Mouse (Mus musculus): ENCODE measurements around the gene Asmt.

The Asmt gene

DNA sequence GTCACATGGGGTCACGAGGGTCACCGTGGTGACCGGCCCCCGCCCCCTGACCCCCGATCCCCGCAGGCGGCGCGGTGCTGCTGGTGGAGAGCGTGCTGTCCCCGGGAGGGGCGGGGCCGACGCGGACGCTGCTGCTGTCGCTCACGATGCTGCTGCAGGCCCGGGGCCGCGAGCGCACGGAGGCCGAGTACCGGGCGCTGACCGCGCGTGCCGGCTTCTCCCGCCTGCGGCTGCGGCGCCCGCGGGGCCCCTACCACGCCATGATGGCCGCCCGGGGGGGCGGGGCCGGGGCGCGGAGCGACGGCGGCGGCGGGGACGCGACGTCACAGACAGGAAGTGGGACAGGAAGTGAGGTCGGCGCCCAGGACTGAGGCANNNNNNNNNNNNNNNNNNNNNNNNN is 5.2 kb downstream of the Asmt start:
- no peak overlapping the region for H3K4me3 ChIP-seq (replicated peaks; ENCODE audit: low read length)

More for the DNA sequence above, 5.2 kb downstream of the Asmt start:
- peaks cover 17% of the 10 kb centered on the region for H3K36me3 ChIP-seq (ENCODE audit: insufficient read depth, low read length)
- peaks cover 3% of the 10 kb centered on the region for H3K27me3 ChIP-seq (ENCODE audit: insufficient read depth, low read length)
- H3K4me1 ChIP-seq (replicated peaks; ENCODE audit: low read depth, low read length), result no peaks in the 10 kb centered on the region
- H3K9me3 ChIP-seq (ENCODE audit: low read length), result peaks cover 37% of the 10 kb centered on the region
- no peak for TF ChIP-seq POU5F1 (IDR thresholded peaks at IDR 0.05; ENCODE audit: borderline replicate concordance, low read length)
- no peak for TF ChIP-seq NANOG (IDR thresholded peaks at IDR 0.05; ENCODE audit: borderline replicate concordance, low read length)
- TF ChIP-seq CTCF (conservative IDR thresholded peaks at IDR 0.05; ENCODE audit: low read length), result no peak

Data from E14TG2a.4 (cell line).